Mouse (Mus musculus): ENCODE measurements around the gene Cyp2d9. TPM values are rescaled to one million over a fixed set of nuclear protein-coding genes. Genes with fewer than 3 reads are reported as not detected.

Gene Cyp2d9
- polyA plus RNA-seq, 1 experiment from 2014 or later: 0.32 TPM

DNA sequence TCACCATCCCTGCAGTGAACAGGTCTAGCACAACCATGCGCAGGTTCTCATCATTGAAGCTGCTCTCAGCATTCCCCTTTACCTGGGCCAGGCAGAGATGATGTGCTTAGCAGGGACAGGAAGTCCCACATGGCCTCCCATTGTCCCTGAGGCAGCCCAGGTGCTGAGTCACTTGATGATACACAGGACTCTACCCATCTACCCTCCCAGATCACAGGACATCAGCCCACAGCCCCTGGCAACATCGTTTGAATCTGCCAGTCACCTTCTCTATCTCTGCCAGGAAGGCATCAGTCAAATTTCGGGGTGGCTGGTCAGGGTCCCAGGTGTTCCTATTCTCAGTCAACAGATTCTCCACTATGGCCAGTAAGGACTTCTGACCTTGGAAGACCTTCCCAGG is 29.1 kb upstream of the Cyp2d9 start:
- no peaks in the 10 kb centered on the region for H3K9me3 ChIP-seq (ENCODE audit: control insufficient read depth, low read length)
- no peak overlapping the region for H3K4me2 ChIP-seq
- 73% methylated on average over 3 of the region's 3 CpGs for WGBS
- DNase-seq (ENCODE audit: low spot score): no peak
- no peak for ATAC-seq (replicated peaks; ENCODE audit: low FRiP score)
- no peaks in the 10 kb centered on the region for H3K4me1 ChIP-seq (replicated peaks; ENCODE audit: control insufficient read depth, insufficient read depth, low read length)
- H3K9ac ChIP-seq (ENCODE audit: low read depth, low read length): no peak overlapping the region
- H3K4me3 ChIP-seq (ENCODE audit: low read depth, low read length): no peak overlapping the region
- H3K27me3 ChIP-seq (replicated peaks; ENCODE audit: control insufficient read depth, insufficient read depth, low read length): no peaks in the 10 kb centered on the region
- H3K36me3 ChIP-seq (ENCODE audit: control insufficient read depth, insufficient read depth, low read length): no peaks in the 10 kb centered on the region
- H3K27ac ChIP-seq (ENCODE audit: low read depth, low read length): no peak overlapping the region

DNA sequence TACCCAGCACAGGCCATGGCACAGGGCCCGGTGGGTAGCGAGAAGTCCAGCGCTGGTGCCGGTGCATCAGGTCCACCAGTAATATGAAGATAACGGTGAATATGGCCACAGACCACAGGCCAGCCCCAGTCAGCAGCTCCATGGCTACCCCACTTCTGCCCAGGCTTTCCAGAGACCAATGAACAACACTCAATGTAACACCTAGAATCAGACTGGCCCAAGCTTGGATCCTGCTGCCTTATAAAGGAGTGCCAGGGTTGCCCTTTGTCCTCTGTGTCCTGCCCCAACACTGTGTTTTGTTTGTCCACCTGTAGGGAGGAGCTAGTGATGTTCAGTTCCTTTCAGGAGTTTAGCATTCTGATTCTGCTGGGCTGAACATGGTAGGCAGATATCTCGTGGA is 26.3 kb upstream of the Cyp2d9 start, which contains the start of gene Cyp2d10:
Gene Cyp2d10, minus strand, starts transcription at position 215 of the 400 bp plus-strand sequence.
- Histone ChIP-seq H3K4me2 (peak within 1 kb of the TSS; percentile 5; the same call in 1 of the 2 replicates), H3K4me1 (replicated peaks; ENCODE audit: control insufficient read depth, insufficient read depth, low read length) (no peaks in the 10 kb centered on the region), H3K9ac (ENCODE audit: low read depth, low read length) (no peak within 1 kb of the TSS), H3K4me3 (ENCODE audit: low read depth, low read length) (no peak within 1 kb of the TSS), H3K9me3 (ENCODE audit: control insufficient read depth, low read length) (no peaks in the 10 kb centered on the region), H3K27ac (ENCODE audit: low read depth, low read length) (no peak within 1 kb of the TSS), H3K36me3 (ENCODE audit: control insufficient read depth, insufficient read depth, low read length) (no peaks in the 10 kb centered on the region), H3K27me3 (replicated peaks; ENCODE audit: control insufficient read depth, insufficient read depth, low read length) (no peaks in the 10 kb centered on the region)
- 84% methylated on average over 6 of the region's 6 CpGs for WGBS
- ATAC-seq (replicated peaks; ENCODE audit: low FRiP score) (no peak), DNase-seq (ENCODE audit: low spot score) (no peak)

DNA sequence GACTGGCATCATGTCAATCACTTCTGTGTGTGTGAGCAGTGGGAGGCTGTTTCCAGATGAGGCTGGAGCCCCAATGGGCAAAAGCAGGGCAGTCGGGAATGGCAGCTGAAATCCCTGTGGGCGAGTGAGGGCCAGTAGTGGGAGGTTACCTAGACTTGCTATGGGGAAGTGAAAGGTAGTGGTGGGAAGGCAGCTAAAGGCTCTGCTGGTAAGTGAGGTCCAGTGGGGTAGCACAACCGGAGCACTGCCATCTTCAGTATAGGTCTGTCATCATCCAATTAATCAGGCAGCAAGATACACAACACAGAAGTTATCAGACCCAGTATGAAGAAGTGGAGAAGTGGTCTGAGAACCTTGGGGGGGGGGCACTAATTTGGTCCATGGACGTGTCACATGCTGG is 25.7 kb upstream of the Cyp2d9 start:
- Histone ChIP-seq H3K27ac (ENCODE audit: low read depth, low read length) (no peak overlapping the region), H3K4me3 (ENCODE audit: low read depth, low read length) (no peak overlapping the region), H3K4me2 (no peak overlapping the region), H3K9me3 (ENCODE audit: control insufficient read depth, low read length) (no peaks in the 10 kb centered on the region), H3K9ac (ENCODE audit: low read depth, low read length) (no peak overlapping the region), H3K36me3 (ENCODE audit: control insufficient read depth, insufficient read depth, low read length) (no peaks in the 10 kb centered on the region), H3K27me3 (replicated peaks; ENCODE audit: control insufficient read depth, insufficient read depth, low read length) (no peaks in the 10 kb centered on the region), H3K4me1 (replicated peaks; ENCODE audit: control insufficient read depth, insufficient read depth, low read length) (no peaks in the 10 kb centered on the region)
- ATAC-seq (replicated peaks; ENCODE audit: low FRiP score) (no peak), DNase-seq (ENCODE audit: low spot score) (no peak)
- 75% methylated on average over 4 of the region's 4 CpGs for WGBS

DNA sequence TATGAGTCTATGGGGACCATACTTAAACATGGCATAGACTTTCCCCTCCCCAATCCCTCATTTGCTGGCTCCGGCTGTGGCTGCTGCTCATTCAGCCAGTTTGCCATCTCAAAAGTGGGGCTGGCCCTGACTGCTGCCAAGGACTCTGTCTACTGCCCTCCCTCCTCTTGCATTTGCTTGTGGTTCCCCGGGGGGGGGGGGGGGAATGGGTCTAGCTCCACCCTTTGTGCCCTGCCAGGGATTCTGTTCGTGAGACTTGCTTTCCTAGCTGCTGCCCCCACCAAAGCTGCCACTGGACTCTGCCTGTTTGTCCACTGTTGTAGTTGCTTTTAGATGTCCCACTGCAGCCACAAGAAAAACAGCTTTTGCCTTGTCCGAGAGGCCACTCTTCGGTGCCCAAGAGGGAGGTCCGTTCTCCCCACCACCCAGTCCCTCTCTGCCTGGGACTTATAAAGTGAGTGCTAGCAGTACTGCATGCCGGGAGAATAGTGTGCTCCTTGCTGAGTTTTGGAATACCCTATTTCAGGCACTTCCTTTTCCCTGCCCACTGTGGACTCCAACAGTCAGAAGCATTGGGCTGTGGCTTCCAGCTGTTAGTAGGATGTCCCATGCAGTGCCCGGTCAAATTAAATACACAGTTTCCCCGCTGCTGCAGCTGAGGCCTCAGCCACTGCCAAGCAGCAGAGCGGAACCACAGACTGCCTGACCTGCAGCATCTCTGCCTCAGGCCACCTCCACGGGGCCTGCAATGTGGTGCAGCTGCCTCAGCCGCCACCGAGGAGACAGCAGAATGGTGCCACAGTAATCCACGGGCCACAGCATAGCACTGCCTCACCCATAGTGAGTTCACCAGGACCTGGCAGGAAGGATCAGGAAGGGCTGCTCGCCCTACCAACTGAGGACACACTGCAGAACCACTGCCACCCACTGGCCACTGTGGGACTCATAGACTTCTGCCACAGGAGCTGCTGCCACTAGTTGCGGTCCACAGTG is 16.1 kb upstream of the Cyp2d9 start:
- WGBS: 41% methylated on average over 15 of the region's 16 CpGs
- Histone ChIP-seq H3K36me3 (ENCODE audit: control insufficient read depth, insufficient read depth, low read length) (no peaks in the 10 kb centered on the region), H3K4me2 (no peak overlapping the region), H3K9me3 (ENCODE audit: control insufficient read depth, low read length) (no peaks in the 10 kb centered on the region), H3K27me3 (replicated peaks; ENCODE audit: control insufficient read depth, insufficient read depth, low read length) (no peaks in the 10 kb centered on the region), H3K27ac (ENCODE audit: low read depth, low read length) (no peak overlapping the region), H3K4me1 (replicated peaks; ENCODE audit: control insufficient read depth, insufficient read depth, low read length) (no peaks in the 10 kb centered on the region; the same call in 1 of the 2 replicates), H3K9ac (ENCODE audit: low read depth, low read length) (no peak overlapping the region), H3K4me3 (ENCODE audit: low read depth, low read length) (no peak overlapping the region)
- ATAC-seq (replicated peaks; ENCODE audit: low FRiP score): peak; percentile 74
- DNase-seq (ENCODE audit: low spot score): peak; percentile 40

DNA sequence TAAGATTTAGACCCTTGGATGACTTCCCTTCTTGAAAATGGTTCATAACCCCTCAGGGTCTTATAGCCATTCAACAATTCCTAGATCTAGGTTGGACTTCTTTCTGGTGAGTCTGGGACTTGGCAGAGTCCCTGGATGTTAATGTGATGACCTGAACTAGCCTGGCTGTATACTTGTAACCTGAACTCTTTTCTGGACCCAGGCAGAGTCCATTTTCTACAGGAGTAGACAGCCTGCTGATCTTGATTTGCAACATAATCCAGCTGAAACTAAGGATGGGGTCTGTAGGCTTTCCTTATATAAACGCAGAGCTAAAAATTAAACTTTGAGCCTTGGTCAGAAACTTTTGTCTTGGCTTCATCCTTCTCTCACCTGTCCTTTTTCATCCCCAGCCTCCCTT is 14.6 kb upstream of the Cyp2d9 start:
- no peaks in the 10 kb centered on the region for H3K36me3 ChIP-seq (ENCODE audit: control insufficient read depth, insufficient read depth, low read length)
- no peak overlapping the region for H3K27ac ChIP-seq (ENCODE audit: low read depth, low read length)
- no peak overlapping the region for H3K4me3 ChIP-seq (ENCODE audit: low read depth, low read length)
- no peak overlapping the region for H3K9ac ChIP-seq (ENCODE audit: low read depth, low read length)
- no peaks in the 10 kb centered on the region for H3K9me3 ChIP-seq (ENCODE audit: control insufficient read depth, low read length)
- H3K27me3 ChIP-seq (replicated peaks; ENCODE audit: control insufficient read depth, insufficient read depth, low read length): no peaks in the 10 kb centered on the region
- 78% methylated on average over 1 of the region's 1 CpGs for WGBS
- no peak for DNase-seq (ENCODE audit: low spot score)
- no peak for ATAC-seq (replicated peaks; ENCODE audit: low FRiP score)
- no peak overlapping the region for H3K4me2 ChIP-seq
- H3K4me1 ChIP-seq (replicated peaks; ENCODE audit: control insufficient read depth, insufficient read depth, low read length): no peaks in the 10 kb centered on the region; the same call in 1 of the 2 replicates

DNA sequence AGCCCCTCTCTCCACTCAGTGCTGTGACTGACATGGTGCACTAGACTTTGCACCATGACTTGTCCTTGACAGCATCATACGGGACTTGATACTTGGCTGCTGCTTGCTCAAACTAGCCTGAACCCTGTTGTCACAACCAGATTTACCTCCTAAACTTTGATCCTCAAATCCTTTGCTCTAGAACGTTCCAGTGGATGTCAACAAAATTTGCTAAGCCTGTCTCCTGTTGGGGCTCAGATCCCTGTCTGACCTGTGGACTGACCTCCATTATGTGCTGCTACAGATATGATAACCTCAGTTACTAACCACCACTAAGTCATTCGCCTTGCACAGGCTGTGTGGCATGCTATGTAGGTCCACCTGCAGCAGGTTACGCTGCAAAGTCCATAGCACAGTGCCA is 10.3 kb upstream of the Cyp2d9 start:
- 68% methylated on average over 4 of the region's 4 CpGs for WGBS
- Histone ChIP-seq H3K4me3 (ENCODE audit: low read depth, low read length) (no peak overlapping the region), H3K4me2 (no peak overlapping the region), H3K4me1 (replicated peaks; ENCODE audit: control insufficient read depth, insufficient read depth, low read length) (no peaks in the 10 kb centered on the region), H3K27ac (ENCODE audit: low read depth, low read length) (no peak overlapping the region), H3K27me3 (replicated peaks; ENCODE audit: control insufficient read depth, insufficient read depth, low read length) (no peaks in the 10 kb centered on the region), H3K9me3 (ENCODE audit: control insufficient read depth, low read length) (no peaks in the 10 kb centered on the region), H3K36me3 (ENCODE audit: control insufficient read depth, insufficient read depth, low read length) (no peaks in the 10 kb centered on the region), H3K9ac (ENCODE audit: low read depth, low read length) (no peak overlapping the region)
- ATAC-seq (replicated peaks; ENCODE audit: low FRiP score) (no peak), DNase-seq (ENCODE audit: low spot score) (no peak)

DNA sequence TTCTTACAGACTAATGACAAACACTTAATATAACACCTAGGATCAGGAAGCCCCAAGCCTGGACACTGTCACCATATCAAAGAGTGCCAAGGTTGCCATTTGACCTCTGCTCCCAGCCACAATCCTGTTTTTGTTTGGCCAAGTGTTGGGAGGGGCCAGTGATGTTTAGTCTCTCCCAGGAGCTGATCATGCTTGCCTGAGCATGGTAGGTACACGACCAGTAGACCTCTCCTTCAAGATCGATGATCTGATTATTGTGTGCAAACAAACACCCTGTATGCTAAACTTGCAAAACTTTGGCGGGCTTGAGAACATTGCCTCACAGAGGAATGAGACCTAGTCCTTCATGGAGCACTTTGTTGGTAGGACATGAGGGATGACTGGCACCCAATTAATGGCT is 9.8 kb upstream of the Cyp2d9 start:
- DNase-seq (ENCODE audit: low spot score): no peak
- no peak overlapping the region for H3K27ac ChIP-seq (ENCODE audit: low read depth, low read length)
- H3K4me2 ChIP-seq: no peak overlapping the region

DNA sequence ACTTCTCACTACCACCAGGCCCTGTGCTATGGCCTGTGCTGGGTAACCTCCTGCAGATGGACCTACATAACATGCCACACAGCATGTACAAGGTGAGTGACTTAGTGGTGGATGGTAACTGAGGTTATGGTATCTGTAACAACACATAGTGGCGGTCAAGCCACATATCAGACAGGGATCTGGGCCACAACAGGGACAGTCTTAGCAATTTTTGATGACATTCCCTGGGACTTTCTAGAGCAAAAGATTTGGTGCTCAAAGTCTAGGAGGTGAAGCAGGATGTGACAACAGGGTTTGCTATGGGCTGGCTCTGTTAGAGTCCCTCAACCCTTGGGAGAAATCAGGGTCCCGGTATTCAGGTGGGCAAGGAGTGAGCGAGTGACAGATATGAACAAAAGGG is 384 bp downstream of the Cyp2d9 start:
- Histone ChIP-seq H3K36me3 (ENCODE audit: control insufficient read depth, insufficient read depth, low read length) (no peaks in the 10 kb centered on the region), H3K27me3 (replicated peaks; ENCODE audit: control insufficient read depth, insufficient read depth, low read length) (no peaks in the 10 kb centered on the region), H3K4me1 (replicated peaks; ENCODE audit: control insufficient read depth, insufficient read depth, low read length) (no peaks in the 10 kb centered on the region), H3K4me2 (no peak overlapping the region), H3K9me3 (ENCODE audit: control insufficient read depth, low read length) (0 out of 2 replicates have a peak, but pooled peaks cover 3% of the 10 kb centered on the region), H3K9ac (ENCODE audit: low read depth, low read length) (no peak overlapping the region), H3K4me3 (ENCODE audit: low read depth, low read length) (no peak overlapping the region), H3K27ac (ENCODE audit: low read depth, low read length) (no peak overlapping the region)
- 85% methylated on average over 3 of the region's 3 CpGs for WGBS
- DNase-seq (ENCODE audit: low spot score): no peak
- ATAC-seq (replicated peaks; ENCODE audit: low FRiP score): no peak

More for the DNA sequence above, 9.8 kb upstream of the Cyp2d9 start:
- Histone ChIP-seq H3K9me3 (ENCODE audit: control insufficient read depth, low read length) (no peaks in the 10 kb centered on the region), H3K9ac (ENCODE audit: low read depth, low read length) (no peak overlapping the region), H3K36me3 (ENCODE audit: control insufficient read depth, insufficient read depth, low read length) (no peaks in the 10 kb centered on the region), H3K4me1 (replicated peaks; ENCODE audit: control insufficient read depth, insufficient read depth, low read length) (no peaks in the 10 kb centered on the region), H3K4me3 (ENCODE audit: low read depth, low read length) (no peak overlapping the region), H3K27me3 (replicated peaks; ENCODE audit: control insufficient read depth, insufficient read depth, low read length) (no peaks in the 10 kb centered on the region)
- 71% methylated on average over 3 of the region's 3 CpGs for WGBS
- no peak for ATAC-seq (replicated peaks; ENCODE audit: low FRiP score)

DNA sequence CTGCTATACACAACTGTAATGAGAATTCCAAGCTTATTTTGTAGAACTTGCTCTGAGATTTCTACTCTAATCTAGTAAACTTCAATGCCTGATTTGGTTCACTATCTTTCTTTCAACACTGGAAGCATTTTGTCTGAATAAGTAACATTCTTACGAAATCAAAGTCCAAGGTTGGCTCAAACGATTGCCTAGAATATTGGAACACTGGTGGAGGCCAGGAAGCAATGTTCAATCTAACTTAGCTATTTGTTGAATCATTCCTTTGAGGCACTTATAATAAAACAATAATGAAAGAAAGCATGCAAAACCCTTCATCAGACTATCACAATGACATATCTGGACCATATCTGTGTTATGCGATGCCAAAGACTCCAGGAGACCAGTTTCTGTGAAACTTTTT is 1.3 kb downstream of the Cyp2d9 start:
- no peak overlapping the region for H3K9ac ChIP-seq (ENCODE audit: low read depth, low read length)
- H3K4me3 ChIP-seq (ENCODE audit: low read depth, low read length): no peak overlapping the region
- DNase-seq (ENCODE audit: low spot score) (no peak), ATAC-seq (replicated peaks; ENCODE audit: low FRiP score) (no peak)
- WGBS: 84% methylated on average over 3 of the region's 3 CpGs
- no peaks in the 10 kb centered on the region for H3K27me3 ChIP-seq (replicated peaks; ENCODE audit: control insufficient read depth, insufficient read depth, low read length)
- H3K4me1 ChIP-seq (replicated peaks; ENCODE audit: control insufficient read depth, insufficient read depth, low read length): no peaks in the 10 kb centered on the region
- H3K9me3 ChIP-seq (ENCODE audit: control insufficient read depth, low read length): 0 out of 2 replicates have a peak, but pooled peaks cover 3% of the 10 kb centered on the region
- H3K27ac ChIP-seq (ENCODE audit: low read depth, low read length): no peak overlapping the region
- no peaks in the 10 kb centered on the region for H3K36me3 ChIP-seq (ENCODE audit: control insufficient read depth, insufficient read depth, low read length)
- H3K4me2 ChIP-seq: no peak overlapping the region

All from liver, embryonic 11.5 days (tissue).